Mouse (Mus musculus) thymus, adult 2 months (tissue): ENCODE data around the gene Ski.

ENCODE experiments used
- CTCF ChIP-seq: fragments of 200-500 bp; IDR thresholded peaks from 2 replicates; pipeline ENCODE4 v1.5.1; 2012; ENCODE audit warnings: mild to moderate bottlenecking, control low read depth, low read length, moderate library complexity, borderline replicate concordance; ENCODE audit not compliant: control insufficient read depth, poor library complexity, insufficient read depth; ENCODE audit errors: extremely low read depth
- POLR2A ChIP-seq: fragments of 200-500 bp; IDR thresholded peaks from 2 replicates; pipeline ENCODE4 v1.6.1; 2012; ENCODE audit warnings: mild to moderate bottlenecking, low read length, control low read depth, moderate library complexity; ENCODE audit not compliant: control insufficient read depth, poor library complexity, insufficient read depth; ENCODE audit errors: extremely low read depth

DNA sequence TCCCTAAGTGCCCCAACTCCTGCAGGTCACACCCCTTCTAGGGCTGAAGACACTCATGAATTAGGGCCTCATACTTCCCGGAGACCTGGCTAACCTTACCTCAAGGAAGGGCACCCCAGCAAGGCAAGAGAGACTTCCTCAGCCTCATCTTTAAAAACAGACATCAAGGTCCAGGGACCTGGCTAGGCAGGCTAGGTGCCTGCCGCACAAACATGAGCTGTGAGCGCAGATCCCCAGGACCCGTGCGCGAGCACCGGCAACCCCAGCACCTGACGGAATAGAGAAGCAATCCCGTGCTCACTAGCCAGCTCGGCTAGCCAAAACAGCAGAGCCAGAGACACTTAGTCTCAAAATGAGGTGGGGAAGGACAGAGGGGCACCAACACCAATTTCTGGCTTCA, 7.6 kb downstream of the Ski start:
- no peak for TF ChIP-seq CTCF
- TF ChIP-seq POLR2A = no peak
